Mouse (Mus musculus) cerebellum, postnatal 4 days (tissue): Measurements from ENCODE around the gene Macrod2.
A peak's percentile ranks its signal among the peaks of the same experiment; 100 is the strongest.

ENCODE experiments used
- DNase-seq, 2 experiments: peaks; one replicate each; pipeline ENCODE4 v3.0.0; 2022; ENCODE audit warnings: low spot score in 2 of 2, mixed read lengths in 1 of 2

Macrod2 gene

GRCm38 (mm10) chr2:141617721-141618120 is 1222.6 kb downstream of the Macrod2 start:
- DNase-seq = no peak

- peak in 1 of 2 experiments; percentile 60 for DNase-seq
Observed at GRCm38 (mm10) chr2:141618257-141618656, 1223.1 kb downstream of the Macrod2 start.

- no peak for DNase-seq
Observed at GRCm38 (mm10) chr2:141664051-141664450, 1268.9 kb downstream of the Macrod2 start.

GRCm38 (mm10) chr2:141672814-141673213 is 1277.7 kb downstream of the Macrod2 start:
- no peak for DNase-seq

GRCm38 (mm10) chr2:141673405-141673804 is 1278.3 kb downstream of the Macrod2 start:
- DNase-seq = no peak

GRCm38 (mm10) chr2:141697541-141697940 is 1302.4 kb downstream of the Macrod2 start:
- DNase-seq = no peak

GRCm38 (mm10) chr2:141698320-141698719 is 1303.2 kb downstream of the Macrod2 start:
- no peak for DNase-seq

GRCm38 (mm10) chr2:141700759-141701452 is 1305.8 kb downstream of the Macrod2 start:
- DNase-seq = no peak

GRCm38 (mm10) chr2:141711785-141712184 is 1316.7 kb downstream of the Macrod2 start:
- DNase-seq = no peak

GRCm38 (mm10) chr2:141712265-141712664 is 1317.2 kb downstream of the Macrod2 start:
- no peak for DNase-seq

- no peak for DNase-seq
Observed at GRCm38 (mm10) chr2:141715061-141715460, 1320.0 kb downstream of the Macrod2 start.

- DNase-seq = no peak
Observed at GRCm38 (mm10) chr2:141722531-141722930, 1327.4 kb downstream of the Macrod2 start.

GRCm38 (mm10) chr2:141728998-141729397 is 1333.9 kb downstream of the Macrod2 start:
- no peak for DNase-seq

- no peak for DNase-seq
Observed at GRCm38 (mm10) chr2:141736685-141737456, 1341.8 kb downstream of the Macrod2 start.

GRCm38 (mm10) chr2:141738702-141739101 is 1343.6 kb downstream of the Macrod2 start:
- DNase-seq = no peak

- peak in 1 of 2 experiments; percentile 4 for DNase-seq
Observed at GRCm38 (mm10) chr2:141740318-141740717, 1345.2 kb downstream of the Macrod2 start.

- DNase-seq = no peak
Observed at GRCm38 (mm10) chr2:141800236-141800635, 1405.1 kb downstream of the Macrod2 start.

- no peak for DNase-seq
Observed at GRCm38 (mm10) chr2:141800909-141801308, 1405.8 kb downstream of the Macrod2 start.

GRCm38 (mm10) chr2:141816266-141816665 is 1421.2 kb downstream of the Macrod2 start:
- no peak for DNase-seq

- DNase-seq = no peak
Observed at GRCm38 (mm10) chr2:141817546-141818180, 1422.6 kb downstream of the Macrod2 start.

GRCm38 (mm10) chr2:141820795-141821194 is 1425.7 kb downstream of the Macrod2 start:
- peak in 1 of 2 experiments; percentile 74 for DNase-seq
